Mouse (Mus musculus) neural tube, embryonic 10.5 days (tissue): Measurements from ENCODE around the gene Atpif1.
"Not testable (repeated sequence)": the region's sequence is repeated elsewhere in the genome, so short reads cannot be mapped to it uniquely, and the experiment has no call there.

Experiments
- DNase-seq: peaks from one replicate; pipeline ENCODE4 v3.0.0-alpha.2; 2017; ENCODE audit warnings: low spot score; ENCODE audit errors: extremely low spot score

The Atpif1 gene

GRCm38 (mm10) chr4:132492178-132493060 is 41.0 kb downstream of the Atpif1 start:
- DNase-seq: no peak

- DNase-seq: no peak
Observed at GRCm38 (mm10) chr4:132491748-132492147, 41.7 kb downstream of the Atpif1 start.

- DNase-seq: no peak
Observed at GRCm38 (mm10) chr4:132491057-132491456, 42.4 kb downstream of the Atpif1 start.

DNA sequence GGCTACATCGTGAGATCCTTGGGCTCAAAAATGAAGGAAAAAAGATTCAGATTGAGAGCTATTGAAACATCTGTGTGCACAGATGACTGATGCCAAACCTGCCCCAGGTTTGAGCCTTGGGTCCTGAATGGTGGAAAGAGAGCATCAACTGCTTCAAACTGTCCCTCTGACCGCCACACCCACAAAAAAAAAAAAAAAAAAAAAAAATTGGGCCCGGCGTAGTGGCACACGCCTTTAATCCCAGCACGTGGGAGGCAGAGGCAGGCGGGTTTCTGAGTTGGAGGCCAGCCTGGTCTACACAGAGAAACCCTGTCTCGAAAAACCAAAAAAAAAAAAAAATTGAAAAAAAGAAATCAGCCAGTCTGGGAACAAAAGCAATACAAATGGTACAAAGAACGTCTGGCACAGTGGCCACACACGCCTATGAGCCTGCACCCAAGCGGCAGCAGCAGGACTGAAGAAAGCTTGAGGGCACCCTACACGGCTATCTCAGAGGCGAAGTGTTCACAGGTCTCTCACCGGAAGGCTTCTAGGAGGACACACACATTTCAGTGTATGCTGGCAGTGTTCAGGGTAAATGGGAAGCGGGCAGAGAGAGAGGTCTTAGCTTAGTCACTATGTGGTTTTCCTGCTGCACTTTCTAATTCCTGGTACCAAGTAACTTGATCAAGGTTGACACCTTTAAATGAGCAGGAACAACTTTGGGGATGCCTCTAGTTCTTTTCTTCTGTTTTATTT is 43.0 kb downstream of the Atpif1 start:
- DNase-seq: no peak

DNA sequence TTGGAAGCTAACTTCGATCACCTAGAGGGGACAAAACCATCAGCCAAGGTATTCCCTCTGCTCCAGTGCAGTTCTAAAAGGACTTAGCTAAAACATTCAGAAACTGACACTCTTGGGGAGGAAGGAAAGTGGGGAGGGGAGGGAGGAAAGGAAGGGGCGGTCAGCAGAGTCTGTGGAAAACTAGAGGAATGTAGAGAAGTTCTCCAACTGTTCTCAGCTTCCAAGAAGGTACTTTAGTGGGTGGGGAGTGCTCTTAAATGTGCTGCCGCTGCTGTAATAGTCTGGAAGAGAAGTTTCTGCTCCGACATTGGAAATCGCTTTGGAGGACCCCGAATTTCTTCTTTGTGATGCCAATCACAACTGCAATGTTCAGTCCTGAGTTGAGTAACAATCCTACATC is 44.5 kb downstream of the Atpif1 start:
- DNase-seq: no peak

DNA sequence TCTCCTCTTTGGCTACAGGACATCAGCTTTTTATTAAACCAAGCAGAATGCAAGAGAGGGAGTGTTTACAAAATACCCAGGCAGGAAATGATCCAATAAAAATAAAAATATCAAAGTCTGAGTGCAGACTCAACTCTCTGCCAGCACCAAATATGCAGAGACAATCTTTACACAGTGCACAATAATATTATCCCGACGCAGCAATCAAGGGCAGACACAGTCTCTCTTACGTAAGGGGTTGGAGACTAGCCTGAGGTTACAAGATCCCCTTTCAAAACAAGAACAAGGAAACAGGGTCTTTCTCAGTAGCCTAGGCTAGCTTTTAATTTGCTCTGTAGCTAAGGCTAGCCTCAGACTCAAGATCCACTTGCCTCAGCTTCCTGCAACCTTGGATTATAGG is 44.9 kb downstream of the Atpif1 start:
- DNase-seq: no peak

DNA sequence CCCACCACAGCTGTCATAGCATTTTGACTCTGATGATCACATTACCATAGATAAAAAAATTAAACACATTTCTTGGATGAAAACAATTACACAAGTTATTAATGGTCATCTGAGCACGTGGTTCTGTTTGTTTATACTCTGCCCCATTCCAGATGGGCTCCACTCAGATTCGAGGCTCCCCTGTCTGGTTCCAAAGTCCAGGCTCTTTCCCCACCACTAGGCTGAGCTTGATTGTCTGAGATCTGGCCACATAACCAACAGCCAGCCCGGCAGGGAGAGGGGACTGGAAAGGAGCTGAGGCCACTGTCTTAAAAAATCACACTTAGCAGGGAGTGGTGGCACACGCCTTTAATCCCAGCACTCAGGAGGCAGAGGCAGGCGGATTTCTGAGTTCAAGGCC is 48.6 kb downstream of the Atpif1 start:
- no peak for DNase-seq

GRCm38 (mm10) chr4:132484231-132484630 is 49.2 kb downstream of the Atpif1 start:
- no peak for DNase-seq

DNA sequence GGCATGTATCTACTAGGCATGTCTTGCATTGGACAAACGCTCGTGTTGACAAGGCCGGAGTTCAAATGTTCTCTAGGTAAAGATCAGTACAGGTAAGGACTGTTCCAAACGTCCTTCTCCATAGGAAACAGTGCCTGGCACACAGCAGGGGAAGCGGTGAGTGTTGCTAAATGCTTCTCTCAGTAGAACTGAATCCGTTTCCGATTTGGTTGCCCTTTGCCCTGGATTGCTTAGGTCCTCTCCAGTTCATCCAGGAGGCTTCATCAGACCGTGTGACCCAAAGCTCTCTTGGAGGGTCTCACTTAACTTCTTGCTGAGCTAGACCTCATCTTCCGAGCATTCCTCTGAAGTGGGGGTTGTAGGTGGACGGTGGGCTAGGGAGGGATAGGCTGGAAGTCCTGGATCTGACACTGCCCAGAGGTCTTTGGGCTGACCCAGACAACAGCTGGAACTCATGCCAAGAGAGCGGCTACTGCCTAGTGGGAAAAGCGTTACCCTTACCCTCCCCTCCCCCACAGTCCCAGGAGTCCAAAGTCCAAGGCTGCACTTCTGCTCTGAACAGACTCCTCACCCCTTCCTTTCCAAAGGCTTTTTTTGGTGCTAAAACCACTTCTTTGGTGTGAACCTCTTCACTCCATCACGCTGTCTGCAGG is 50.4 kb downstream of the Atpif1 start:
- DNase-seq: no peak

DNA sequence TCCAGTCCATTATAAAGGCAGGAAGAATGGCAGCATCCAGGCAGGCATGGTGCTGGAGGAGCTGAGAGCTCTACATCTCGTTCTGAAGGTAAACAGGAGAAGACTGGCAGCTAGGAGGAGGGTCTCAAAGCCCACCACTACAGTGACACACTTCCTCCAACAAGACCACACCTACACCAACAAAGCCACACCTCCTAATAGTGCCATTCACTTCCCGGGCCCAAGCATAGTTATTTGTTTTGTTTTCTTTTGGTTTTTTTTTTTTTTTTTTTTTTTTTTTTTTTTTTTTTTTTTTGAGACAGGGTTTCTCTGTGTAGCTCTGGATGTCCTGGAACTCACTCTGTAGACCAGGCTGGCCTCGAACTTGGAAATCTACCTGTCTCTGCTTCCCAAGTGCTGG is 51.4 kb downstream of the Atpif1 start:
- DNase-seq: not testable (repeated sequence)
